Mouse (Mus musculus) lung, postnatal 25 days (tissue): ENCODE results near the gene Rnf5.

Experiments used
- DNase-seq: peaks from one replicate; pipeline ENCODE4 v3.0.0; 2022; ENCODE audit warnings: low spot score

Gene Rnf5

GRCm38 (mm10) chr17:34585877-34586771 is 17.4 kb downstream of the Rnf5 start:
- DNase-seq: no peak

GRCm38 (mm10) chr17:34585121-34585520 is 18.4 kb downstream of the Rnf5 start:
- no peak for DNase-seq

- DNase-seq: no peak
These were observed 19.7 kb downstream of the Rnf5 start for GRCm38 (mm10) chr17:34583819-34584218.

GRCm38 (mm10) chr17:34583397-34583796 is 20.1 kb downstream of the Rnf5 start:
- no peak for DNase-seq

GRCm38 (mm10) chr17:34582528-34582927 is 21.0 kb downstream of the Rnf5 start:
- no peak for DNase-seq

- DNase-seq: no peak
These were observed 25.4 kb downstream of the Rnf5 start for GRCm38 (mm10) chr17:34578070-34578469.

- DNase-seq: no peak
These were observed 26.9 kb downstream of the Rnf5 start for GRCm38 (mm10) chr17:34576577-34576976.

GRCm38 (mm10) chr17:34572361-34572760 is 31.1 kb downstream of the Rnf5 start:
- DNase-seq: no peak

GRCm38 (mm10) chr17:34571875-34572274 is 31.6 kb downstream of the Rnf5 start:
- DNase-seq: no peak

- no peak for DNase-seq
These were observed 33.6 kb downstream of the Rnf5 start for GRCm38 (mm10) chr17:34569919-34570318.

- no peak for DNase-seq
These were observed 35.1 kb downstream of the Rnf5 start for GRCm38 (mm10) chr17:34568421-34568820.

GRCm38 (mm10) chr17:34567311-34567710 is 36.2 kb downstream of the Rnf5 start:
- DNase-seq: no peak

GRCm38 (mm10) chr17:34564796-34565195 is 38.7 kb downstream of the Rnf5 start:
- peak; percentile 81 for DNase-seq

GRCm38 (mm10) chr17:34564003-34564421 is 39.5 kb downstream of the Rnf5 start, which contains the start of gene Notch4:
TSS of gene Notch4 (plus strand) at chr17:34564268.
- peak; percentile 81 for DNase-seq

- DNase-seq: no peak
These were observed 40.1 kb downstream of the Rnf5 start for GRCm38 (mm10) chr17:34563354-34563753.

GRCm38 (mm10) chr17:34562595-34562994 is 40.9 kb downstream of the Rnf5 start:
- no peak for DNase-seq

GRCm38 (mm10) chr17:34561200-34561599 is 42.3 kb downstream of the Rnf5 start:
- no peak for DNase-seq

- DNase-seq: no peak
These were observed 43.1 kb downstream of the Rnf5 start for GRCm38 (mm10) chr17:34560438-34560837.

- no peak for DNase-seq
These were observed 43.6 kb downstream of the Rnf5 start for GRCm38 (mm10) chr17:34559895-34560294.

GRCm38 (mm10) chr17:34559116-34559515 is 44.4 kb downstream of the Rnf5 start:
- peak; percentile 36 for DNase-seq

- DNase-seq: no peak
These were observed 46.1 kb downstream of the Rnf5 start for GRCm38 (mm10) chr17:34557411-34557810.

GRCm38 (mm10) chr17:34556406-34556805 is 47.1 kb downstream of the Rnf5 start:
- DNase-seq: no peak

- DNase-seq: peak; percentile 83
These were observed 48.0 kb downstream of the Rnf5 start for GRCm38 (mm10) chr17:34555483-34555882.
